Mouse (Mus musculus): ENCODE results near the gene Acvr2b. TPM values are rescaled to one million over a fixed set of nuclear protein-coding genes. Genes with fewer than 3 reads are reported as not detected.

Gene Acvr2b
- polyA plus RNA-seq, 1 experiment from 2014 or later, result 31.1 TPM

DNA sequence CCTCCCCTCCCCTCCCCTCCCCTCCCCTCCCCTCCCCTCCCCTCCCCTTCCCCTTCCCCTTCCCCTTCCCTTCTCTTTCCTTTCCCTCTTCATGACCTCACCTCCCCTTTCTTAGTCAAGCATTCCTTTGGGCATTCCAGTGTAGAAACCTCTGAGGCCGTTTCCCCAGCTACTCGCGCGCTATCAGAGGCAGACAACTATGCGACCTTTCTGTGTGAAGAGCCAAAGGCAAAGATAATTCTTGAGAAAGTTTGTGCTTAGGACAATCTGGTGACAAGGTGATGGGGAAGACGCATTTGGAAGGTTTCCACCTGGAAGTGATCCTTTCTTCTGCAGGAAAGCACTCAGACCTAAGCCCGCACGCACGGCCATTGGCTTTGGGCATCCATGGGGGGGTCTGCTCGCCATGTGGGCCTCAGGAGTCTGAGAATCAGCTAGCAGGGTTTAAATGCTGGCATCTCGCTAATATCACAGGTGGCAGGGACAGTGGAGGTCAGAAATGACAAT lies 70.5 kb downstream of the Acvr2b start:
- no peak for ATAC-seq (replicated peaks; ENCODE audit: low FRiP score, low TSS enrichment, low read depth)
- H3K27me3 ChIP-seq (replicated peaks; ENCODE audit: control insufficient read depth, insufficient read depth, low read length), result no peaks in the 10 kb centered on the region
- H3K4me2 ChIP-seq (ENCODE audit: low read length), result no peak overlapping the region
- DNase-seq (ENCODE audit: low spot score), result no peak
- H3K27ac ChIP-seq (ENCODE audit: low read depth), result no peak overlapping the region
- H3K4me3 ChIP-seq (ENCODE audit: low read depth, low read length), result no peak overlapping the region
- H3K9ac ChIP-seq (ENCODE audit: low read length), result no peak overlapping the region
- H3K36me3 ChIP-seq (ENCODE audit: control insufficient read depth, insufficient read depth, low read length), result peaks cover 12% of the 10 kb centered on the region
- no peaks in the 10 kb centered on the region for H3K4me1 ChIP-seq (replicated peaks; ENCODE audit: control insufficient read depth, insufficient read depth, low read length)
- H3K9me3 ChIP-seq (ENCODE audit: control insufficient read depth, low read length), result no peaks in the 10 kb centered on the region
- 65% methylated on average over 11 of the region's 11 CpGs for WGBS

DNA sequence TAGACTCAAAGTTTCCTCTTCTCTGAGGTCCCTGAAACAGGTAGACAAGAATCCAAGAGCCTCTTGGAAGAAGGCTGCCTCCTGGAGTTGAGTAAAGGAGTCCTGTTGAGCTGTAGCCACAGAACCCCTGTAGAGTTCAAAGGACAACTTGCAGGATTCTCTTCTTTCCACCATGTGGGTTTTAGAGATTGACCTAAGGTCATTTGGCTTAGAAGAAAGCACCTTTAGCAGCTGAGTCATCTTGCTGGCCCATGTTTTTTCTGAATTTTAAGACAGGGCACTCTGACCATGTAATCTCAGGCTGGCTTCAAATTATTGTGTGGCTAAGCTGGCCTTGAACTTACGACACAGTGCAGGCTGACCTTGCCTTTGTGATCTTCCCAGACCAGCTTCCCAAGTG lies 71.1 kb downstream of the Acvr2b start:
- ATAC-seq (replicated peaks; ENCODE audit: low FRiP score, low TSS enrichment, low read depth), result no peak
- 83% methylated on average over 1 of the region's 1 CpGs for WGBS

DNA sequence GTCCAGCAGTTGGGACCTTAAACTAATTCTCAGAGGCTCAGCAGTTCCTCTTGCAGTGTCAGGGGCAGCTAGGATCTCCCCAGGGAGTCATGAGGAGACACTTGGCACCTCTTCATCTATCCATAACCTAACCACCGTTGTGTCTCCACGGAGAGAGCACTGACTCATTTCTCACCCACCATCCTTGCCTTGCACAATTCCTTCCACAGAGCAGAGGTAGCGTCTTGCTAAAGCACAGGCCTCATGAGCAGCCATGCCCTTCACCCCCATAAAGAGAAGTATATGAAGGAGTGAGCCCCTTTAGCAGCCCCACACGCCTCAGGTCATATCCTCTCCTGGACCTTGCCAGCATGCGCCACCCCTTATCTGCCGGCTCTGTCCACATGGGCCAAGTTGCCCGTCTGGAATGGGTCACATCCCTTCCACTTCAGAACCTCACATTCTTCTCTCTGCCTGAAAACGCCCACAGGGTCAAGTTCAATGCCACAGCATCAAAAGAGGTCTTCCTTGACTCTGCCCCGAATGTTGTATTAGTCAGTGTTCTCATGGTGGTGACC lies 71.8 kb downstream of the Acvr2b start:
- H3K27ac ChIP-seq (ENCODE audit: low read depth), result no peak overlapping the region
- no peaks in the 10 kb centered on the region for H3K4me1 ChIP-seq (replicated peaks; ENCODE audit: control insufficient read depth, insufficient read depth, low read length)
- H3K36me3 ChIP-seq (ENCODE audit: control insufficient read depth, insufficient read depth, low read length), result 0 out of 2 replicates have a peak, but pooled peaks cover 2% of the 10 kb centered on the region
- no peaks in the 10 kb centered on the region for H3K27me3 ChIP-seq (replicated peaks; ENCODE audit: control insufficient read depth, insufficient read depth, low read length)
- ATAC-seq (replicated peaks; ENCODE audit: low FRiP score, low TSS enrichment, low read depth) (no peak), DNase-seq (ENCODE audit: low spot score) (no peak)
- H3K4me2 ChIP-seq (ENCODE audit: low read length), result no peak overlapping the region
- no peaks in the 10 kb centered on the region for H3K9me3 ChIP-seq (ENCODE audit: control insufficient read depth, low read length)
- H3K4me3 ChIP-seq (ENCODE audit: low read depth, low read length), result no peak overlapping the region
- 71% methylated on average over 9 of the region's 9 CpGs for WGBS
- no peak overlapping the region for H3K9ac ChIP-seq (ENCODE audit: low read length)

More for the DNA sequence above, 71.1 kb downstream of the Acvr2b start:
- Histone ChIP-seq H3K4me3 (ENCODE audit: low read depth, low read length) (no peak overlapping the region), H3K4me2 (ENCODE audit: low read length) (no peak overlapping the region), H3K4me1 (replicated peaks; ENCODE audit: control insufficient read depth, insufficient read depth, low read length) (no peaks in the 10 kb centered on the region), H3K9me3 (ENCODE audit: control insufficient read depth, low read length) (no peaks in the 10 kb centered on the region), H3K9ac (ENCODE audit: low read length) (no peak overlapping the region), H3K27ac (ENCODE audit: low read depth) (no peak overlapping the region), H3K27me3 (replicated peaks; ENCODE audit: control insufficient read depth, insufficient read depth, low read length) (no peaks in the 10 kb centered on the region), H3K36me3 (ENCODE audit: control insufficient read depth, insufficient read depth, low read length) (peaks cover 8% of the 10 kb centered on the region; the same call in 1 of the 2 replicates)
- DNase-seq (ENCODE audit: low spot score), result no peak

DNA sequence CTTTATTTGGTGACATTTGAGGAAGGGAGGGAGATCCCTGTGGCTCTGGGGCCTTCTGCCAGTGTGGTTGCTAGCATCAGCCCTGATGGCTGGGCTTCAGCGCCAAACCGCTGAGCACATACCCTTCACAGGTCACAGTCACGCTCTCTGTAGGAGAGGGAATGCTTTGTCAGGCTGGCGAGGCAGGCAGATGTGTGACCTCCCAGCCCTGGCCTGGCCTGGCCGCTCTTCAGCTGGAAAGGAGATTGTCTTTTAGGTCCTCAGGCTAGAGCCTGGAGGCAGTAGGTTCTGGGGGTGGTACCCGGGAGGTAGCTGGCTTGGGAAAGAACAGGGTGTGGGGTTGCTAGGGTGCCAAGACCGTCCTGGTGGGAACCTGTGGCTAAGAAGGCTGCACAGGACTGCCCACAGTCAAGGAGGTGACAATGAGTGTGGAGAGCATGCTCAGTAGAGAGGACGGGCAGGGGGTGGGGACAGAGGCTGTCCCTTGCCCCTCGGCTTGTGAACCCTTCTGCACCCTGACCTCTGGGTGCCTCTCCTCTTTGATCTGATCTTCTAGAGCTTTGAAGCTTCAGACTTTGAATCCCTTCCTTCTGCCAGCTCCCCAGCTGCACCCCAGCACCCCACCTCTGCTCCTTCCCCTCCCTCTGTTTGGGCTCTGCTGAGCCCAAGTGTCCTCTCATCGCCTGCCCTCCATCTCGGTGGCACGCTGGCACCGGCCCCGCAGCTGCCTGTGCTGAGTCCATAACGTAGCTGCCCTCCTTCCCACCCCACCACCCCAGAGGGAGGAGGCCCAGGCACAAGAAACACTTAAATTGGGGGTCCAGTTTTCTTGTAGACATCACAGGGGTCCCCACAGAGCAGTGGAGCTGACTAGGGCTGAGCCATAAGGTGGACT lies 73.0 kb downstream of the Acvr2b start:
- H3K4me2 ChIP-seq (ENCODE audit: low read length), result no peak overlapping the region
- ATAC-seq (replicated peaks; ENCODE audit: low FRiP score, low TSS enrichment, low read depth) (no peak), DNase-seq (ENCODE audit: low spot score) (no peak)
- H3K36me3 ChIP-seq (ENCODE audit: control insufficient read depth, insufficient read depth, low read length), result no peaks in the 10 kb centered on the region
- H3K4me1 ChIP-seq (replicated peaks; ENCODE audit: control insufficient read depth, insufficient read depth, low read length), result no peaks in the 10 kb centered on the region
- H3K9ac ChIP-seq (ENCODE audit: low read length), result no peak overlapping the region
- no peaks in the 10 kb centered on the region for H3K27me3 ChIP-seq (replicated peaks; ENCODE audit: control insufficient read depth, insufficient read depth, low read length)
- no peaks in the 10 kb centered on the region for H3K9me3 ChIP-seq (ENCODE audit: control insufficient read depth, low read length)
- no peak overlapping the region for H3K4me3 ChIP-seq (ENCODE audit: low read depth, low read length)
- WGBS, result 66% methylated on average over 15 of the region's 15 CpGs
- H3K27ac ChIP-seq (ENCODE audit: low read depth), result no peak overlapping the region

DNA sequence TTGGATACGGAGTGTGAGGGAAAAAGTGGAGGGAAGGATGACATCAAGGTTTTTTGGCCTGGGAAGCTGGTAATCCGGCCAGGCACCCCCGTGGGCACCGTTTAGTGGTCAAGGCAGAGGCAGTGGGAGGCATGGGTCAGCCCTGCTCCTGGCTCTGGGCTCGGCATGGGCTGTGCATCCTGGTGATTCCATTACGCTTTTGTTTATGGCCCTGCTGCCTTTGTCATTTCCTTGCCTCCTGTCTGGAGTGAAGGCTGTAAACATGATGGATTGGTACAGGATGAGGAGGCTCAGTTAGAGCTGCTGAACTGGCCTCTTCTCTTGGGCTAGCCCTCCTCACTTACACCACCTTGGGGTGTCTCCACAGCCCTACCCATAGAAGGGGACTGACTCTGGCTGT lies 75.8 kb downstream of the Acvr2b start:
- no peak overlapping the region for H3K4me3 ChIP-seq (ENCODE audit: low read depth, low read length)
- ATAC-seq (replicated peaks; ENCODE audit: low FRiP score, low TSS enrichment, low read depth) (no peak), DNase-seq (ENCODE audit: low spot score) (no peak)
- WGBS, result 16% methylated on average over 6 of the region's 6 CpGs
- H3K9me3 ChIP-seq (ENCODE audit: control insufficient read depth, low read length), result no peaks in the 10 kb centered on the region
- H3K4me1 ChIP-seq (replicated peaks; ENCODE audit: control insufficient read depth, insufficient read depth, low read length), result no peaks in the 10 kb centered on the region
- no peak overlapping the region for H3K27ac ChIP-seq (ENCODE audit: low read depth)
- H3K27me3 ChIP-seq (replicated peaks; ENCODE audit: control insufficient read depth, insufficient read depth, low read length), result no peaks in the 10 kb centered on the region
- H3K36me3 ChIP-seq (ENCODE audit: control insufficient read depth, insufficient read depth, low read length), result no peaks in the 10 kb centered on the region
- H3K9ac ChIP-seq (ENCODE audit: low read length), result no peak overlapping the region
- no peak overlapping the region for H3K4me2 ChIP-seq (ENCODE audit: low read length)

DNA sequence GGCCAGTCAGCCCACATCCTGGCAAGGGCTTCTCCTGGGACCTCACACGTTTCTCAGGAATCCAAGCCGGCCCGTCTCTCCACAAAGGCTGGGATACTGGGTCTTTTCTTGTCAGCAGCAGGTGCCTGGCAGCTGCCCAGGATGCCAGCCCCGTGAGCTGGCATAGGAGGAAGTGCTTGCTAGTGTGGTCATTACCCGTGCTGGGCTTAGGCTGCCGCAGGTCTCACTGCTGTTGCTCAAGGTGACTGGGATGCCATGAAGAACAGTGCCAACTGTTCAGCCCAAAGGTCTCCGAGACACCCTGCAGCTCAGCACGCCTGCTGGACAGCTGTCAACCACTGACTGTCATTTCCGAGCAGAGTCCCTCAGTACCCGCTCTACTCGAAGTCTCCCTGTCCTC lies 76.4 kb downstream of the Acvr2b start:
- no peaks in the 10 kb centered on the region for H3K9me3 ChIP-seq (ENCODE audit: control insufficient read depth, low read length)
- H3K9ac ChIP-seq (ENCODE audit: low read length), result no peak overlapping the region
- H3K36me3 ChIP-seq (ENCODE audit: control insufficient read depth, insufficient read depth, low read length), result no peaks in the 10 kb centered on the region
- no peaks in the 10 kb centered on the region for H3K4me1 ChIP-seq (replicated peaks; ENCODE audit: control insufficient read depth, insufficient read depth, low read length)
- H3K27ac ChIP-seq (ENCODE audit: low read depth), result no peak overlapping the region
- DNase-seq (ENCODE audit: low spot score) (no peak), ATAC-seq (replicated peaks; ENCODE audit: low FRiP score, low TSS enrichment, low read depth) (no peak)
- 85% methylated on average over 11 of the region's 11 CpGs for WGBS
- H3K4me3 ChIP-seq (ENCODE audit: low read depth, low read length), result no peak overlapping the region
- no peaks in the 10 kb centered on the region for H3K27me3 ChIP-seq (replicated peaks; ENCODE audit: control insufficient read depth, insufficient read depth, low read length)
- H3K4me2 ChIP-seq (ENCODE audit: low read length), result no peak overlapping the region

DNA sequence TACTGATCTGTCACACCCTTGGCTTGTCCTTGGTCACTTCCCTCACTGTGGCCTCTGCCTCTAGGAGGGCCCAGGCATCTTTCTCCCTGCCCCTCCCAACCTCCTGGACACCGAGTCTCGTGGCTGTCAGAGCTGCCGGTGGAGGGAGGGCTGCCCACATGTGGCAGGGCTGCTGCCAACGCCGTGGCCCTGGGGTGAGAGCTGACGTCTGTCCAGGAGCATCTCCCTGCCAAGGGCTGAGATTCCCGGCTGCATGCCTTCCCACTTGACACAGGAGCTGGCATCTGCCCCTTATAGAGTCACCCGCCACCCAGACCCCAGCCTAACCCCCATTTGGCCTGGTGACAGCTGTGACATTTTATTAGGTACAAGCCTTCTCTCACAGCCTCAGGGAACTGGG lies 77.4 kb downstream of the Acvr2b start:
- no peak overlapping the region for H3K27ac ChIP-seq (ENCODE audit: low read depth)
- no peaks in the 10 kb centered on the region for H3K9me3 ChIP-seq (ENCODE audit: control insufficient read depth, low read length)
- no peaks in the 10 kb centered on the region for H3K4me1 ChIP-seq (replicated peaks; ENCODE audit: control insufficient read depth, insufficient read depth, low read length)
- no peak overlapping the region for H3K9ac ChIP-seq (ENCODE audit: low read length)
- no peaks in the 10 kb centered on the region for H3K27me3 ChIP-seq (replicated peaks; ENCODE audit: control insufficient read depth, insufficient read depth, low read length)
- DNase-seq (ENCODE audit: low spot score) (no peak), ATAC-seq (replicated peaks; ENCODE audit: low FRiP score, low TSS enrichment, low read depth) (no peak)
- H3K4me2 ChIP-seq (ENCODE audit: low read length), result no peak overlapping the region
- no peaks in the 10 kb centered on the region for H3K36me3 ChIP-seq (ENCODE audit: control insufficient read depth, insufficient read depth, low read length)
- no peak overlapping the region for H3K4me3 ChIP-seq (ENCODE audit: low read depth, low read length)
- WGBS, result 43% methylated on average over 8 of the region's 8 CpGs

DNA sequence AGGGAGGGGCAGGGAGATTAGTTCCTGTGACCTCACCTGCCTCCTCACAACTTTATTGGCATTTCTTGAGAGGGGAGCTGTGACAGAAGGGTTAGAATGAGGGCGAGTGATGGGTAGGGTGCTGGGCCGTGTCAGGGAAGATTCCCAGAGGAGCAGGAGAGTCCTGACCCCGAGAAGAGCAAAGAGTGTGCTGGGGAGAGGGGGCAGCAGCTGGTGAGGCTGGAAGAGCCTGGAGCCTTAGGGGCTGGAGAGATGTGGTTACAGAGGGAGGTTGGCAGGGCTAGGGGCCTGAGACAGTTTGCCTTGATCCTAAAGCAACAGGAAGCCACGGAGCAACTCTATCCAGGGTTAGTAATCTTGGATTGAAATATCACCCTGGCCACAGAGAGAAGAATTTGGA lies 79.7 kb downstream of the Acvr2b start:
- Histone ChIP-seq H3K9me3 (ENCODE audit: control insufficient read depth, low read length) (no peaks in the 10 kb centered on the region), H3K4me3 (ENCODE audit: low read depth, low read length) (no peak overlapping the region), H3K27ac (ENCODE audit: low read depth) (no peak overlapping the region), H3K9ac (ENCODE audit: low read length) (no peak overlapping the region), H3K36me3 (ENCODE audit: control insufficient read depth, insufficient read depth, low read length) (no peaks in the 10 kb centered on the region), H3K4me2 (ENCODE audit: low read length) (no peak overlapping the region), H3K27me3 (replicated peaks; ENCODE audit: control insufficient read depth, insufficient read depth, low read length) (no peaks in the 10 kb centered on the region), H3K4me1 (replicated peaks; ENCODE audit: control insufficient read depth, insufficient read depth, low read length) (no peaks in the 10 kb centered on the region)
- 73% methylated on average over 4 of the region's 4 CpGs for WGBS
- no peak for DNase-seq (ENCODE audit: low spot score)
- ATAC-seq (replicated peaks; ENCODE audit: low FRiP score, low TSS enrichment, low read depth), result no peak
